Mouse (Mus musculus): ENCODE results near the gene Prtn3.

- TF ChIP-seq CTCF (IDR thresholded peaks at IDR 0.05; ENCODE audit: borderline replicate concordance, insufficient read depth, low read length) (no peak), POLR2A (IDR thresholded peaks at IDR 0.05; ENCODE audit: low read depth, low read length) (no peak)
Measured at GRCm38 (mm10) chr10:79862049-79862788, 12.1 kb upstream of the Prtn3 start.

All from embryonic fibroblast, embryonic 13.5 days (primary cell).